Mouse (Mus musculus): ENCODE measurements at regions not wholly inside any gene's neighbourhood (a gene's known extent, or its start where the extent isn't known, plus 50 kb on each side); places are given as distances from the start of the nearest gene placed in this dataset.
A peak's percentile ranks its signal among the peaks of the same experiment; 100 is the strongest.

DNA sequence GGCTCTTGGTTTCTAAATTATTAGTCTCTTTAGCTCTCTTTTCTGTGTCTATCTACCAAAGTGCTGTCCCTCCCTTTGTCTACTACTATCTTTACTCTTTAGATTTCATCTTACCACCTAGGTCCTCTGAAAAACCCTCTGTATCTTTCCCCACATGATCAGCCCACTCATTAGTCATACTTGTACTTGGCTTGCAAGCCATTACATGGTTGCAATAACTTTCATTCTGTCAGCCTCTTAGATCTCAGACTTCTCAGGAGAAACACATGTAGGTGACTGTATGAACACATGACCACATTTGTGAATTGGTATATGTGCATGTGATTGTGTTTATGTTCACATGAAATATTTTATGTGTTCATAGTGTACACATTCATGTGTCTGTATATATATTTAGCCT is 83.3 kb upstream of the Agbl1 start:
- peak; percentile 83 for ATAC-seq

DNA sequence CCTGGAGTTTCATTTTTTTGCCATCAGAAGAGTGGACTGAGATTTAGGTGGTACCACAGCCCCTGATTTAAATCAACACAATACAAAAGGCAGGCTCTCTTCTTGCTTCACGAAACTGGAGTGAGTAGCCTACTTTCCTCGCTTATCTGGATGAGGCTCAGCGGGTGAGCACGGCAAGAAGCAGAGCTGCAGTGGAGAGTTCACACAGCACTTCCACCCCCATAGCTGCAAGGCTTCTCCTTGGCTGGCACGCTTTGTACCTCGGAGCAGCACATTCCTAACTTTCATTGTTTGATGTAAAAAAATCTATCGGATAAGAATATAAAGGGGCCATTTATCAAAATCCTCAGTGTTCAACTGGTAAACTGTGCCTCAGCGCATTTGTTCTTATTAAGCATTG is 72.8 kb upstream of the Agbl1 start:
- ATAC-seq: no peak

DNA sequence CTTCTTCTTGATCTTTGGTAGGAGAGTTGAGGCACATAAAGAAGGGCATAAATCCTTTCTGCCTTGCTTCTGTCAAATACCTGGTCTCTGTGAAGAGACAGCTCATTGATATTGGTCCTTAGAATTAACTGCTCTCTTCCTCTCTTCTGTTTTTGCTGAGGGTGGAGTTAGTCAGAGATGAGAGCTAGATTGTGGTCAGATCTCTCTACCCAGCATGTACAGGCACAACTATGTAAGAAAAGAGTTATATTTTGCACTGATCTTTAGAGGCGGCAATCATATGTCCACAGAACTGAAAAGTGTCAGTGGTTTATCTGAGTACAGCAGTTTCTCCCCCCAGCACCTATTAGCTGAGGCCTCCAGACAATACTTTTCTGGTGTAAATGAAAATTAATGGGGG is 65.5 kb upstream of the Agbl1 start:
- ATAC-seq: peak; percentile 59

DNA sequence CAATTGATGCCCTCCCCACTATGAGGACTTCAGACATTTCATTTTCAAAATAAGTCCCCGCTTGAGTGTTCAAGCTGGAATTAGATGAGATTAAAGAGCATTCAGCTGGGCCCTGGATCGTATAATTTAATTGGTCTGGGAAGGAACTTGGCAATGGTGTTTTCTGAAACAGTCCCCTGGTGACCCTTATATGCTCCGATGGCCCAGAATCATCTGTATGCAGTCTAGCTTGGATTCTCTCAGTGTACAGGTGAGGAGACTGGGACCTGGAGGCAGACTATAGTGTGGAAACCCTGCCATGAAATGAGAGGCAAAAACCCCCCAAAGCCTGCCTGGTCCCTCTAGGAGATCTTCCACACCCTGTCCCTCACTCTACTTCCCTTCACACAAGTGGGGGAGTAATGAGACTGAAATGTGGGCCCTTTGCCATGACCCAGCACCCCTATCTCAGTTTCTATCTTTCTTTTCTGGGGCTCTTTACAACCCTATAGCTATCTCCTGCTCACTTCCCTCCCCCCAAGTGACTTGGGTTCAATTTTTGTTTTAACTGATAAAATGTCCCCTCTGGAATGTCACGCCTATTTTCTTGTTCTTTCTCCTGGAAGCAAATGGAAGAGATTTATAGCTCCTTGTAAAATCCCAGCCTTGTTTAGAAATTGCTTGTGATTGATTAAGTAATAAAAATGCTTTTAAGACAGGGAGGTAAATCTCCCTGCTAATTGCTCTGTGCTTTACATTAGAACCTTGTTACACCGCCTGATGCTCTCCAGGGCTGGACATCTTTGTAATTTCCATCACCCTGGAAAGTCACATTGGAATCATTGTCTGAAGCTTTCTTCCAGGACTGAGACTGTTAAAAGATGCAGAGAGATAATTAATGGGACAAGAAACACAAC is 64.7 kb upstream of the Agbl1 start:
- no peak for ATAC-seq

DNA sequence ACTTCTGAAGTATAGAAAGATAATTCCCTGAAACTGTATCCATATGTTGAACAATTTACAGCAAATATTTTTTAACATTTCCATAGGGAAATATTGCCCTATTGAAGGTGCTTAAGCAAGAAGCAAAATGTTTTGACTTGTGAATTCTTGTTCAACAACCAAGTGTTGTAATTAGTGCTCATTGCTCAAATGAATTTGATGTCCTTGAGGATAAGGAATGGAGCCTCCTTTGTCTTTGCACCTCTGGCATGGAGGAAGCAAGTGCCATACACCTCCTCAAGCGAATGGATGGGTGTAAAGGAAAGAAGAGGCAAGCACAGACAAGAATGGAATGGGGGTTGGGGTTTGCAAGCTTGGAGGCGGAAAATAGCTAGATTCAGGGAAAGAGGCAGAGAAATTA is 59.2 kb upstream of the Agbl1 start:
- ATAC-seq: no peak

DNA sequence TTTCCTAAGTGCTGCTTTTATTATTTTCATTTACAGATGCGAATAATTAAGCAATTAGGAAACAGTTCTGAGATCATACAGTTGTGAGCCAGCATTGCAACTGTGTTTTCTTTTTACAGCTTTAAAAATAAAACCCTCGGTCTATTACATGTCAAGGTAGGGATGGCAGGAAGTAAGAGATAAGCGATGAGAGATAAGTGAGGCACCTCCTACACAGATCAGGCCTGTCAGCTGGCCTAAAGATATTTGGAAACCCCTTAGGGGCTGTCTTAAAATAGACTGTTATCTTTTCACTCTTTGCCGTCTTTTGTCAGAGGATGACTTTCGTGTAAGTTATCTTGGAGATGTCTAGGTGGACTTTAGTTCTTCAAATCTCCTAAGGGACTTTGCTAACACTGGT is 53.5 kb upstream of the Agbl1 start:
- peak; percentile 93 for ATAC-seq

DNA sequence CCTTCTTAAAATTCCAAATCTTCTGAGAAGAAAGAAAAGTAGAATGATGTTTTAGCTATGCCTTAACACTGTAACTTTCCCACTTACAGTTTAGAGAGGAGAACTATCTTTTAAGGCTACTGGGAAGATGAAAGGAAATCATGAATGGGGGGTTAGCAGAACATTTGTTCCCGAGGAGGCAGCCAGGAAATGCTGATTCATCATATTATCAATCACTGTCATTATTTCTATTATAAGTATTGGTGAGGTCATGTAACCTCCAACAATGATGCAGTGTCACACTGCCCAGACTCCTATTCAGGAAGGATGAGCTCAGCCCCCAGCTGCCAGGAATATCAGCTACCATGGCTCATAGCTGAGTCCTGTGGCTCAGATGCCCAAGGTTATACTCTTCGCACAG is 52.3 kb upstream of the Agbl1 start:
- no peak for ATAC-seq
